Mouse (Mus musculus) kidney, postnatal 14 days (tissue): ENCODE measurements at regions not wholly inside any gene's neighbourhood (a gene's known extent, or its start where the extent isn't known, plus 50 kb on each side); places are given as distances from the start of the nearest gene placed in this dataset.

Experiments used
- DNase-seq: peaks from one replicate; pipeline ENCODE4 v3.0.0; 2022; ENCODE audit warnings: mixed read lengths

- peak; percentile 34 for DNase-seq
Observed at GRCm38 (mm10) chr5:118880546-118880945, 320.1 kb downstream of the Med13l start.

DNA sequence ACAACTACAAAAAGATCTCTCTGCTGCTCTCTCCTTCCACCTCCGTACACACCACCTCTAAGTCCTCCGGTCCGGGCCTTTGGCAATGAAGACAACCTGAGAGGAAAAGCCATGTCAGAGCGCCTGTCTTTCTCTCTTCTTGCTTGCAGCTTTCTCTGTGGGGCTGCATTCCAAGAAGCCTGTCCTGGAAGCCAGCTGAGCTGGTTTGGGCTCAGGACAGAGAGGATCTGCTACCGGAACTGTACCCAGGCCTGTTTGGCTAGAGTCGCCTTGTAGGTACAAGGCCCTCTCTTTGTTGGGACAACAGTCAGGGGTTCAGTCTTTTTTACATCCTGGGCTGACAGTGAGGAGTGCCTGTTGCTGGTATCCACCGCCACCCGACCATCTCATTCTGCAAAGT lies 321.4 kb downstream of the Med13l start:
- no peak for DNase-seq

DNA sequence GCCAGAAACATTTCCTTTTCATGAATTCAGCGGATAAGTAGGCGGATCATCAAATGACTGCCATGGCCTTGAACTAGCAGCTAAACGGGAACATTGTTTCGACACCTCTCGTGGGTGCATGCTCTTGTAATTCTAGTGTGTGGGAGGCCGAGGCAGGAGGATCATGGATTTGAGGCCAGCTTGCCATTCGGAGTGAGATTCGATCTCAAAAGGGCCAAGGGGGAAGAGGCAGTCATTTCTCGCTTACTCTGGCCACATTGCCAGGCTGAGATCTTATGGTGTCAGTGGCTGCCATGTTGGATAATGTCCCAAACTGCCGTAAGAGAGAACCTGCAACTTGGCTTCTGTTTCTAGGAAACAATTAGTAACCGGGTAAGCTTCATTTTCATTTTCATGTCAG lies 327.7 kb downstream of the Med13l start:
- no peak for DNase-seq

GRCm38 (mm10) chr5:118891131-118891530 lies 330.7 kb downstream of the Med13l start:
- DNase-seq = no peak

GRCm38 (mm10) chr5:118908224-118908623 lies 347.7 kb downstream of the Med13l start:
- DNase-seq = no peak

DNA sequence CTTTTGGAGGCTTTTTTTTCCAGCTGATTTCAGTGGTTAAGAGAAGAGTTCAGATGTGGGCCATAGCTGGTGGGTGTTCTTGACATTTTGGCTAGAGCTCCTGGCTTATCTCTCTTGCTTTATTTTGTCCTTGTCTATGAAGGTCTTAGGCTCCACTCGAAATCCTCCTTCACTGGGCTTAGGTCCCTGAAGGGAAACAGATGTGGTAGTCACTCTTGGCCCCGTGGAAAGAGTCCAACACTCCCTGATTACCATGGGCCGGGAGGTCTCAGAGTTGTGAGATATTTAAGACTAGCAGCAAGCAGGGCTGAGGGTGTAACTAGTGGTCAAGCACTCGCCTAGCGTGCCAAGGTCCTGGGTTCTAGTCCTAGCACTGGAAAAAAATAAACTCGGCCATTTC lies 349.3 kb downstream of the Med13l start:
- no peak for DNase-seq

- DNase-seq = no peak
Observed at GRCm38 (mm10) chr5:118914191-118914750, 353.8 kb downstream of the Med13l start.

- DNase-seq = no peak
Observed at GRCm38 (mm10) chr5:118923357-118923756, 362.9 kb downstream of the Med13l start.

- no peak for DNase-seq
Observed at GRCm38 (mm10) chr5:118929037-118929436, 368.6 kb downstream of the Med13l start.

DNA sequence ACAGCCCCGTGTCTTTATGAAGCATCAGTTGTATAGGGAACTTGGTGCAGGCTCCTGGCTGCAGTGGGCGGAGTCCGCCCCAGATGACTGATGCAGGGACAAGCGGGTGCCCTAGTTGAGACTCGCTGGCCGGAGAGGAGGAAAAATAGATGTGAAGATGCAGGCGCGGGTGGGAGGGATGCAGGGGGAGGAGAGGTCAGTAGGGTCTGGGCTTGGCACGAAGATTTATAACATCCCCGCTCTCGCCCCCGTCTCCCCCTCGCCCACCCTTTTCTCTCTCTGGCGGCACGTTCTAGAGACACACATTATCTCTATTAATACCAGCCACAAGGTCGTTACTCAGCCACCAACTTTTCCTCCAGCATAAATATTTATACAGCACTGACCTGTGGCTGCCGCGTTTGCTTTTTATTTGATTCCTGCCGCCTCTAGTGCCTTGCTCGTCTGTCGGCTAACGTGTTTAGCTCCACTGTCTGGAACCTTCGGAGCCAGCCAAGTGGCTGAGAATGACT lies 369.6 kb downstream of the Med13l start:
- DNase-seq = peak; percentile 13

GRCm38 (mm10) chr5:118939336-118940039 lies 379.0 kb downstream of the Med13l start:
- DNase-seq = no peak

GRCm38 (mm10) chr5:118944256-118944655 lies 383.8 kb downstream of the Med13l start:
- DNase-seq = no peak

DNA sequence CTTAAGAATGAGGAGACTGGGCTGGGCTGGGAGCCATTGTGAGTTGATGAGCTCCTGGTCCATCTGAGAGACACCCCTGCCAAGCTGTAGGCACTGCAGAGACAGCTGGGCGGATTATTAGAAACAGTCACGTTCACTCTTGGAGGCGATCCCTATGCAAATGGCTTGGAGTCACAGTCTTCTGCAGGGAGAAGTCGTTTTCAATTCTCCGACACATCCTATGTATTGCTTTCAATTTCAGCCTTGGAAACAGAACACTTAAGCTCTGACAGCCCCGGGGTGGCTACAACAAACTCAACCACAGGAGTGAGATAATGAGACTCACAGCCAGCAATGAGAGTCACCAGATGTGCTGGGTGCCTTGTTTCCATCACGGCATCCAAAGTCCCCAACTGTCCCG lies 385.6 kb downstream of the Med13l start:
- DNase-seq = no peak

DNA sequence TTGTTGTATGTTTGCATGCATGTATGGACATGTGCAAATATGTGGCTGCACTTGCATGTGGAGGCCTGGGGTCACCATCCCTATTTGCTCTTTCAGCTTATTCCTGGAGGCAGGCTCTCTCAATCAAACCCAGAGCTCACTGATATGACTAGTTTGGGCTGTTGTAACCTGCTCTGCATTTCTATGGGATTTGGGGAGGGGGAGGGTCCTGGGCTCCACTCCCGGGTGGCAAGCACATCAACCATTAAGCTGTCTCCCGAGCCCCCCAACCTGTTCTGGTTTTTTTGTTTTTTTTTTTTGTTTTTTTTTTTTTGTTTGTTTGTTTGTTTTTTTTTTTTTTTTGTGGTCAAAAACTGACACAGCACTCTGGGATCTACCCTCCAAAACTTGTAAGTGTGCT lies 386.5 kb downstream of the Med13l start:
- DNase-seq = no peak

- no peak for DNase-seq
Observed at GRCm38 (mm10) chr5:118948119-118948786, 387.8 kb downstream of the Med13l start.

DNA sequence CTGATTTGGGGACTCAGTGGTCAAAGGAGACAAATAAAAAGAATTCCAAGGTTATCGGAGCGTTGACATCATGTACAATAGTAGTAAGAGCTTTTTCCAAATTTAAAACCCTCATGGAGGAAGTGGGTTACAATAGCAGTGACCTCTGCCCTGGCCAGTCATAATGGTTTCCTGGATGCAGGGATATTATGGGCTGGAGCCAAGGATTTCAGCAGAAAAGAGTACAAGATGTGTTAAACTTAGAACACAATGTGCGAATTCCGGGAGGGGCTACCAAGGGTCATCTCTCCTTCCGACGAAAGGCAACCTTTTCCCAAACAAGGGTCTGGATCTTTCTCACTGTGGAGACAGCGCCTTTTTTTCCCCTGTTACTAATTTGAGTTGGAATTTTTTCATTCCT lies 390.6 kb downstream of the Med13l start:
- peak; percentile 91 for DNase-seq

- DNase-seq = peak; percentile 54
Observed at GRCm38 (mm10) chr5:118960521-118961001, 400.1 kb downstream of the Med13l start.

DNA sequence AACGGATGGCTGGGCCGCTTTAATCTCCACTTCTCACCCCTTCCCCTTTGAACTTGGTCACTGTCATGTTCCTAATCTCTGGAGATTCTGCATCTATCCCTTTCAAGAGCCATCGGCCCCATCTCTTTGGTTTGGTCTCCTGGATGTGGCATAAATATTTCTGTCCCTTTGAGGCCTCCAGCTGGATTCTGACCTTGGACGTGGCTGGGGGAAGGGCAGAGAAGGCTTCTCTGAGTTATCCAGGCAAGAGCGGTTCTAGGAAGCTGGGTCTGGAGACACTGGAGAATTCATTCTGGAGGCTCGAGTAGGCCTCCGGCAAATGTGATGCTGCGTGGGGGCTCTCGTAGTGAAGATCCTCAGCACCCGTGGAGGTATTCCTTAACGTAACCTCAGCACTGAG lies 400.6 kb downstream of the Med13l start:
- peak; percentile 70 for DNase-seq

- DNase-seq = no peak
Observed at GRCm38 (mm10) chr5:118962152-118962551, 401.7 kb downstream of the Med13l start.

DNA sequence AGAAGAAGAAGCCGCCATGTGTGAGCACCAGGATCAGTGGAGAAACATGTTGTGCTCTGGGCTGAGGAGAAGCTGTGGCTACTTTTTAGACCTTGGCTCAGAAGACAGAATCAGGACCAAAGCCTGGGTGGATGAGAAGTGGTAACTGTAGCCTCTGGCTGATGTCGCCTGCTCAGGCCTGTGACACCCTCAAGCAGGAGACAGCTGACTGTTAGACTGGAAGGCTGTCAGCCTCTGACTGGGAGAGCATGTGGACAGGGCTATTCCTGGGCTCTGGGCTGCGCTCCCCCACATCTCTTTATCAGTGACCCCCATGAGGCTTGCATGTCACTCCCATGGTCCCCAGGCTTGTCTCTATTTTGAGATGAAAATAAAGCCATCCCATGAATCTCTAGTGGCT lies 402.5 kb downstream of the Med13l start:
- DNase-seq = no peak

DNA sequence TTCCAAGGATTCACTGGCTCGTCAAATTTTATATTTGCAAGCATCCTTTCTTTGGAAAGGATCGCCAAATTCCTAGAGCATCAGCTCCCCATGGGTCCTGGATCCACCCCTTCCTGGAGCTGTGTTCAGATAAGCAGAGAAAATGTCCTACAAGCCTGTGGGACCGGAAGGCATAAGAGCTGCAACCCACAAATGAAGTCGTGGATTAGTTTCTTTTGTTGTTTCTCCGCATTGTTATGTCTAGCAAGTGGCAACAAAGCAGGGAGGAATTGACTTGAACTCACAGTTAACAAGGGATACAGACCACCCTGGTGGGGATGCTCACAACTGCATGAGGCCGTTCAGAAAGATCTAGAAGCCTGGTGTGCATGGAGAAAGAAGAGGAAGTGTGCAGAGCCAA lies 406.4 kb downstream of the Med13l start:
- no peak for DNase-seq

- DNase-seq = peak; percentile 72
Observed at GRCm38 (mm10) chr5:118967718-118968117, 407.2 kb downstream of the Med13l start.

- no peak for DNase-seq
Observed at GRCm38 (mm10) chr5:118975147-118975546, 414.7 kb downstream of the Med13l start.
